Mouse (Mus musculus) liver, postnatal 0 days (tissue): ENCODE measurements at regions not wholly inside any gene's neighbourhood (a gene's known extent, or its start where the extent isn't known, plus 50 kb on each side); places are given as distances from the start of the nearest gene placed in this dataset.

ENCODE experiments used
- ATAC-seq: fragments of 200-750 bp; cut with Nextera tagmentation; 2 replicates; pipeline ENCODE4 v1.8.0; 2017; ENCODE audit warnings: mild to moderate bottlenecking, moderate library complexity
- DNase-seq: peaks from one replicate; pipeline ENCODE4 v3.0.0-alpha.2; 2016
- H3K27ac ChIP-seq: fragments of 300-500 bp; sonication (generic); 2 replicates; pipeline ENCODE4 v1.5.1; 2014; ENCODE audit warnings: antibody characterized with exemption, moderate library complexity, mild to moderate bottlenecking, low read depth
- H3K27me3 ChIP-seq: fragments of 300-500 bp; sonication (generic); 2 replicates; pipeline ENCODE4 v1.6.1; 2014; ENCODE audit warnings: low read length, control low read depth, mixed read lengths; ENCODE audit not compliant: insufficient read depth
- H3K36me3 ChIP-seq: fragments of 300-500 bp; sonication (generic); replicated peaks from 2 replicates; pipeline ENCODE4 v1.6.1; 2014; ENCODE audit warnings: mild to moderate bottlenecking, control low read depth, low read length, moderate library complexity, mixed read lengths; ENCODE audit not compliant: insufficient read depth
- H3K4me1 ChIP-seq: fragments of 300-500 bp; sonication (generic); 2 replicates; pipeline ENCODE4 v1.6.1; 2014; ENCODE audit warnings: antibody characterized with exemption, mild to moderate bottlenecking, control low read depth; ENCODE audit not compliant: insufficient read depth
- H3K4me2 ChIP-seq: fragments of 300-500 bp; sonication (generic); 2 replicates; pipeline ENCODE4 v1.6.1; 2014; ENCODE audit warnings: low read depth, mild to moderate bottlenecking, low read length, moderate library complexity, mixed read lengths
- H3K4me3 ChIP-seq: fragments of 300-500 bp; sonication (generic); 2 replicates; pipeline ENCODE4 v1.5.1; 2014; ENCODE audit warnings: low read depth, low read length
- H3K9ac ChIP-seq: fragments of 300-500 bp; sonication (generic); replicated peaks from 2 replicates; pipeline ENCODE4 v1.6.1; 2014; ENCODE audit warnings: mild to moderate bottlenecking, moderate library complexity
- H3K9me3 ChIP-seq: fragments of 300-500 bp; sonication (generic); 2 replicates; pipeline ENCODE4 v1.6.1; 2016; ENCODE audit warnings: mild to moderate bottlenecking, control low read depth, low read length, mixed read lengths
- CTCF ChIP-seq: sonication (generic); IDR thresholded peaks from 2 replicates; pipeline ENCODE4 v1.5.1; 2016; ENCODE audit warnings: antibody characterized with exemption, low read depth
- EP300 ChIP-seq: IDR thresholded peaks from 2 replicates; pipeline ENCODE4 v1.6.1; 2016; ENCODE audit warnings: antibody characterized with exemption, low read depth, mild to moderate bottlenecking
- WGBS: fragments of 180-500 bp; shearing (Covaris S2); extraction: QIAGEN DNeasy Blood & Tissue Kit; methylation state at CpG from one replicate; pipeline ENCODE4 v1.1.7; 2014; ENCODE audit not compliant: insufficient replicate concordance; 5-methylcytosine and 5-hydroxymethylcytosine counted together

- TF ChIP-seq CTCF (no peak), EP300 (no peak)
- DNase-seq, result no peak
- ATAC-seq, result no peak
- Histone ChIP-seq H3K4me3 (no peak overlapping the region), H3K27ac (no peak overlapping the region), H3K4me2 (no peak overlapping the region), H3K4me1 (peaks cover 5% of the 10 kb centered on the region; the same call in 1 of the 2 replicates), H3K27me3 (no peaks in the 10 kb centered on the region), H3K36me3 (no peaks in the 10 kb centered on the region), H3K9me3 (no peaks in the 10 kb centered on the region), H3K9ac (no peak overlapping the region)
- 67% methylated on average over 4 of the region's 4 CpGs for WGBS
Observed at GRCm38 (mm10) chr13:16771845-16772244, 760.2 kb downstream of the Inhba start.

- Histone ChIP-seq H3K27ac (no peak overlapping the region), H3K4me3 (no peak overlapping the region), H3K9me3 (no peaks in the 10 kb centered on the region), H3K4me1 (no peaks in the 10 kb centered on the region), H3K9ac (no peak overlapping the region), H3K36me3 (no peaks in the 10 kb centered on the region), H3K27me3 (no peaks in the 10 kb centered on the region), H3K4me2 (no peak overlapping the region)
- no peak for DNase-seq
- WGBS, result 47% methylated on average over 3 of the region's 3 CpGs
- no peak for ATAC-seq
- TF ChIP-seq CTCF, result no peak
- no peak for TF ChIP-seq EP300
Observed at GRCm38 (mm10) chr13:16805560-16805959, 793.9 kb downstream of the Inhba start.
